Mouse (Mus musculus) stomach, postnatal 0 days (tissue): ENCODE data around the gene Prss50. TPM values are rescaled to one million over a fixed set of nuclear protein-coding genes. Genes with fewer than 3 reads are reported as not detected.

ENCODE experiments used
- ATAC-seq: fragments of 200-750 bp; cut with Nextera tagmentation; 2 replicates; pipeline ENCODE4 v1.8.0; 2017; ENCODE audit not compliant: low FRiP score, low TSS enrichment
- DNase-seq: peaks from one replicate; pipeline ENCODE4 v3.0.0-alpha.2; 2016; ENCODE audit warnings: low spot score
- H3K27ac ChIP-seq: fragments of 300-500 bp; sonication (generic); replicated peaks from 2 replicates; pipeline ENCODE4 v1.5.1; 2014; ENCODE audit warnings: mild to moderate bottlenecking, control low read depth
- H3K27me3 ChIP-seq: fragments of 300-500 bp; sonication (generic); 2 replicates; pipeline ENCODE4 v1.6.1; 2014; ENCODE audit warnings: low read length; ENCODE audit not compliant: control insufficient read depth, insufficient read depth
- H3K36me3 ChIP-seq: fragments of 300-500 bp; sonication (generic); 2 replicates; pipeline ENCODE4 v1.6.1; 2014; ENCODE audit warnings: low read length, mixed read lengths; ENCODE audit not compliant: control insufficient read depth, insufficient read depth
- H3K4me1 ChIP-seq: fragments of 300-500 bp; sonication (generic); replicated peaks from 2 replicates; pipeline ENCODE4 v1.6.1; 2014; ENCODE audit warnings: antibody characterized with exemption; ENCODE audit not compliant: control insufficient read depth, insufficient read depth
- H3K4me2 ChIP-seq: fragments of 300-500 bp; sonication (generic); replicated peaks from 2 replicates; pipeline ENCODE4 v1.6.1; 2014; ENCODE audit warnings: low read depth, mild to moderate bottlenecking, control low read depth, moderate library complexity
- H3K4me3 ChIP-seq: fragments of 300-500 bp; sonication (generic); 2 replicates; pipeline ENCODE4 v1.5.1; 2014; ENCODE audit warnings: low read depth, low read length, control low read depth
- H3K9ac ChIP-seq: fragments of 300-500 bp; sonication (generic); 2 replicates; pipeline ENCODE4 v1.6.1; 2014; ENCODE audit warnings: mild to moderate bottlenecking, low read length, control low read depth, mixed read lengths
- H3K9me3 ChIP-seq: fragments of 300-500 bp; sonication (generic); 2 replicates; pipeline ENCODE4 v1.6.1; 2016; ENCODE audit warnings: low read length; ENCODE audit not compliant: control insufficient read depth
- CTCF ChIP-seq: IDR thresholded peaks from 2 replicates; pipeline ENCODE4 v1.5.1; 2016; ENCODE audit warnings: antibody characterized with exemption, low read depth, mild to moderate bottlenecking, moderate library complexity
- EP300 ChIP-seq: optimal IDR thresholded peaks from 2 replicates; pipeline ENCODE3; 2016; ENCODE audit warnings: antibody characterized with exemption
- WGBS: fragments of 180-500 bp; shearing (Covaris S2); extraction: QIAGEN DNeasy Blood & Tissue Kit; methylation state at CpG from one replicate; pipeline ENCODE4 v1.1.7; 2014; 5-methylcytosine and 5-hydroxymethylcytosine counted together
- polyA plus RNA-seq: library from polyadenylated mRNA; unstranded; fragments of >200 nt; fragmentation: Nextera tagmentation; extraction: Ambion mirVana; gene quantifications from 2 replicates; pipeline ENCODE4 v1.2.1, GENCODE M21; 2015

The Prss50 gene
- polyA plus RNA-seq, 1 experiment from 2014 or later: 0.10 TPM

GRCm38 (mm10) chr9:110893429-110893828 is 35.7 kb downstream of the Prss50 start:
- H3K4me2 ChIP-seq: no peak overlapping the region
- ATAC-seq (no peak), DNase-seq (no peak)
- no peak overlapping the region for H3K9ac ChIP-seq
- 0 out of 2 replicates have a peak, but pooled peaks cover 2% of the 10 kb centered on the region for H3K36me3 ChIP-seq
- WGBS: 69% methylated on average over 10 of the region's 10 CpGs
- H3K4me1 ChIP-seq: no peaks in the 10 kb centered on the region
- TF ChIP-seq EP300 (no peak), CTCF (no peak)
- H3K9me3 ChIP-seq: no peaks in the 10 kb centered on the region
- H3K4me3 ChIP-seq: no peak overlapping the region
- no peak overlapping the region for H3K27ac ChIP-seq
- no peaks in the 10 kb centered on the region for H3K27me3 ChIP-seq

- Histone ChIP-seq H3K4me3 (no peak overlapping the region), H3K4me1 (no peaks in the 10 kb centered on the region), H3K27me3 (no peaks in the 10 kb centered on the region), H3K27ac (no peak overlapping the region), H3K9ac (no peak overlapping the region), H3K9me3 (no peaks in the 10 kb centered on the region), H3K4me2 (no peak overlapping the region), H3K36me3 (0 out of 2 replicates have a peak, but pooled peaks cover 2% of the 10 kb centered on the region)
- DNase-seq (no peak), ATAC-seq (no peak)
- no peak; the same call in 1 of the 2 replicates for TF ChIP-seq CTCF
- no peak for TF ChIP-seq EP300
- 54% methylated on average over 5 of the region's 5 CpGs for WGBS
These were observed 37.7 kb downstream of the Prss50 start for GRCm38 (mm10) chr9:110895507-110895906.

GRCm38 (mm10) chr9:110895994-110896393 is 38.2 kb downstream of the Prss50 start:
- Histone ChIP-seq H3K4me1 (no peaks in the 10 kb centered on the region), H3K36me3 (0 out of 2 replicates have a peak, but pooled peaks cover 2% of the 10 kb centered on the region), H3K4me3 (no peak overlapping the region), H3K27ac (no peak overlapping the region), H3K9ac (no peak overlapping the region), H3K4me2 (no peak overlapping the region), H3K27me3 (no peaks in the 10 kb centered on the region), H3K9me3 (no peaks in the 10 kb centered on the region)
- DNase-seq (no peak), ATAC-seq (no peak)
- 27% methylated on average over 7 of the region's 7 CpGs for WGBS
- TF ChIP-seq EP300 (no peak), CTCF (no peak)

GRCm38 (mm10) chr9:110896595-110896994 is 38.8 kb downstream of the Prss50 start:
- no peak for TF ChIP-seq EP300
- TF ChIP-seq CTCF: no peak
- 30% methylated on average over 6 of the region's 6 CpGs for WGBS
- Histone ChIP-seq H3K9ac (no peak overlapping the region), H3K36me3 (0 out of 2 replicates have a peak, but pooled peaks cover 2% of the 10 kb centered on the region), H3K4me1 (no peaks in the 10 kb centered on the region), H3K4me2 (no peak overlapping the region), H3K4me3 (no peak overlapping the region), H3K9me3 (no peaks in the 10 kb centered on the region), H3K27me3 (no peaks in the 10 kb centered on the region), H3K27ac (no peak overlapping the region)
- ATAC-seq (no peak), DNase-seq (no peak)

GRCm38 (mm10) chr9:110899451-110900008 is 41.8 kb downstream of the Prss50 start:
- Histone ChIP-seq H3K4me2 (no peak overlapping the region), H3K9ac (no peak overlapping the region), H3K27ac (no peak overlapping the region), H3K4me3 (no peak overlapping the region), H3K4me1 (no peaks in the 10 kb centered on the region), H3K36me3 (no peaks in the 10 kb centered on the region), H3K9me3 (no peaks in the 10 kb centered on the region), H3K27me3 (no peaks in the 10 kb centered on the region)
- ATAC-seq (no peak), DNase-seq (no peak)
- 52% methylated on average over 10 of the region's 10 CpGs for whole genome bisulfite sequencing
- no peak for TF ChIP-seq EP300
- TF ChIP-seq CTCF: no peak

GRCm38 (mm10) chr9:110901204-110901603 is 43.4 kb downstream of the Prss50 start:
- Histone ChIP-seq H3K9me3 (no peaks in the 10 kb centered on the region), H3K36me3 (no peaks in the 10 kb centered on the region), H3K4me2 (no peak overlapping the region), H3K27me3 (no peaks in the 10 kb centered on the region), H3K27ac (no peak overlapping the region), H3K9ac (no peak overlapping the region), H3K4me1 (no peaks in the 10 kb centered on the region), H3K4me3 (no peak overlapping the region)
- DNase-seq: no peak
- WGBS: 89% methylated on average over 6 of the region's 6 CpGs
- no peak for TF ChIP-seq EP300
- no peak for TF ChIP-seq CTCF
- ATAC-seq: no peak
